Mouse (Mus musculus) left cerebral cortex, postnatal 14 days (tissue): ENCODE results near the gene Ppp2r2c. TPM values are rescaled to one million over a fixed set of nuclear protein-coding genes. Genes with fewer than 3 reads are reported as not detected.

ENCODE experiments used
- DNase-seq, 2 experiments: peaks; one replicate each; pipeline ENCODE4 v3.0.0; 2021 to 2022; ENCODE audit warnings: low spot score in 2 of 2, mixed read lengths in 1 of 2
- intact Hi-C: fragments of 180-260 bp; cut with DNase I; formaldehyde crosslinking; loops from one replicate; pipeline ENCODE4 v1.15.1; 2025
- long read RNA-seq, 2 experiments: library from polyadenylated mRNA; stranded (forward); transcript quantifications; one replicate each; pipeline ENCODE4 v2.0.0; 2021
- total RNA-seq, 2 experiments: library from RNA; stranded (reverse); gene quantifications; 2 replicates each; pipeline ENCODE4 v1.2.3; 2021

The Ppp2r2c gene
- 100 to 1,000 TPM; 455 to 479 TPM for total RNA-seq
- long read RNA-seq, experiment 1, full-length matches to known transcripts, result 292 of 422 reads
- long read RNA-seq, experiment 1, partial matches to known transcripts, result 90 of 422 reads
- long read RNA-seq, experiment 1, other reads (novel, unspliced or antisense), result 40 of 422 reads
- long read RNA-seq, experiment 2, full-length matches to known transcripts, result 266 of 374 reads
- long read RNA-seq, experiment 2, partial matches to known transcripts, result 73 of 374 reads
- long read RNA-seq, experiment 2, other reads (novel, unspliced or antisense), result 35 of 374 reads

GRCm38 (mm10) chr5:36868266-36869090, at the start of gene Ppp2r2c:
TSS of gene Ppp2r2c (plus strand) at chr5:36868513.
- intact Hi-C loops, result no loop called here
- DNase-seq, result peak in 1 of 2 experiments; percentile 60

GRCm38 (mm10) chr5:36819742-36820141, 48.6 kb upstream of the Ppp2r2c start:
- intact Hi-C loops, result no loop called here
- DNase-seq, result no peak

- DNase-seq, result peak; percentile 71 to 74
- intact Hi-C loops, result no loop called here
Observed at GRCm38 (mm10) chr5:36820142-36820541, 48.2 kb upstream of the Ppp2r2c start.

GRCm38 (mm10) chr5:36822907-36823306, 45.4 kb upstream of the Ppp2r2c start:
- no peak for DNase-seq
- intact Hi-C loops, result no loop called here

GRCm38 (mm10) chr5:36829098-36829497, 39.2 kb upstream of the Ppp2r2c start:
- no peak for DNase-seq
- intact Hi-C loops, result no loop called here

GRCm38 (mm10) chr5:36829913-36830879, 38.1 kb upstream of the Ppp2r2c start, which contains the start of gene Man2b2:
TSS of gene Man2b2 (minus strand) at chr5:36830653.
- DNase-seq, result peak; percentile 91 to 93
- intact Hi-C loops, result loop anchor here (10.0 kb wide), 1 partner anchor 295 kb away; no protein-coding TSS in a partner anchor

- intact Hi-C loops, result loop anchor here (10.0 kb wide), 1 partner anchor 294 kb away; no protein-coding TSS in a partner anchor
- peak; percentile 63 to 66 for DNase-seq
Observed at GRCm38 (mm10) chr5:36831272-36831671, 37.0 kb upstream of the Ppp2r2c start.

GRCm38 (mm10) chr5:36835933-36836332, 32.4 kb upstream of the Ppp2r2c start:
- DNase-seq, result peak; percentile 85 to 87
- intact Hi-C loops, result loop anchor here (5.0 to 10.0 kb wide), 3 partner anchors 86 to 289 kb away; no protein-coding TSS in a partner anchor

- intact Hi-C loops, result loop anchor here (5.0 to 10.0 kb wide), 3 partner anchors 83 to 286 kb away; no protein-coding TSS in a partner anchor
- peak; percentile 73 for DNase-seq
Observed at GRCm38 (mm10) chr5:36839032-36839431, 29.3 kb upstream of the Ppp2r2c start.

- DNase-seq, result no peak
- intact Hi-C loops, result loop anchor here (5.0 to 10.0 kb wide), 3 partner anchors 83 to 285 kb away; no protein-coding TSS in a partner anchor
Observed at GRCm38 (mm10) chr5:36839602-36840001, 28.7 kb upstream of the Ppp2r2c start.

GRCm38 (mm10) chr5:36840092-36840491, 28.2 kb upstream of the Ppp2r2c start:
- intact Hi-C loops, result no loop called here
- no peak for DNase-seq

GRCm38 (mm10) chr5:36841701-36842100, 26.6 kb upstream of the Ppp2r2c start:
- intact Hi-C loops, result no loop called here
- DNase-seq, result no peak

GRCm38 (mm10) chr5:36844490-36844889, 23.8 kb upstream of the Ppp2r2c start:
- DNase-seq, result peak; percentile 45 to 66
- intact Hi-C loops, result loop anchor here (2.0 kb wide), 1 partner anchor 46 kb away; no protein-coding TSS in a partner anchor

GRCm38 (mm10) chr5:36851572-36851971, 16.7 kb upstream of the Ppp2r2c start:
- DNase-seq, result peak in 1 of 2 experiments; percentile 49
- intact Hi-C loops, result no loop called here

GRCm38 (mm10) chr5:36855180-36855579, 13.1 kb upstream of the Ppp2r2c start:
- intact Hi-C loops, result no loop called here
- no peak for DNase-seq

GRCm38 (mm10) chr5:36856529-36856928, 11.8 kb upstream of the Ppp2r2c start:
- intact Hi-C loops, result no loop called here
- no peak for DNase-seq

- DNase-seq, result peak in 1 of 2 experiments; percentile 54
- intact Hi-C loops, result no loop called here
Observed at GRCm38 (mm10) chr5:36857546-36857945, 10.8 kb upstream of the Ppp2r2c start.

- no peak for DNase-seq
- intact Hi-C loops, result no loop called here
Observed at GRCm38 (mm10) chr5:36861084-36861483, 7.2 kb upstream of the Ppp2r2c start.

- no peak for DNase-seq
- intact Hi-C loops, result no loop called here
Observed at GRCm38 (mm10) chr5:36866701-36867250, 1.5 kb upstream of the Ppp2r2c start.
